Mouse (Mus musculus) kidney, embryonic 15.5 days (tissue): Measurements from ENCODE around the gene Boll. TPM values are rescaled to one million over a fixed set of nuclear protein-coding genes. Genes with fewer than 3 reads are reported as not detected.
A peak's percentile ranks its signal among the peaks of the same experiment; 100 is the strongest.

Experiments
- ATAC-seq: fragments of 200-750 bp; cut with Nextera tagmentation; replicated peaks from 2 replicates; pipeline ENCODE4 v1.8.0; 2017; ENCODE audit warnings: moderate TSS enrichment; ENCODE audit not compliant: low FRiP score
- H3K27ac ChIP-seq: fragments of 300-500 bp; sonication (generic); 2 replicates; pipeline ENCODE4 v1.5.1; 2015; ENCODE audit warnings: mild to moderate bottlenecking, inconsistent platforms
- H3K27me3 ChIP-seq: fragments of 300-500 bp; sonication (generic); 2 replicates; pipeline ENCODE4 v1.6.1; 2015; ENCODE audit warnings: inconsistent platforms
- H3K36me3 ChIP-seq: fragments of 300-500 bp; sonication (generic); 2 replicates; pipeline ENCODE4 v1.6.1; 2015; ENCODE audit warnings: inconsistent platforms
- H3K4me1 ChIP-seq: fragments of 300-500 bp; sonication (generic); 2 replicates; pipeline ENCODE4 v1.6.1; 2015; ENCODE audit warnings: inconsistent platforms
- H3K4me2 ChIP-seq: fragments of 300-500 bp; sonication (generic); 2 replicates; pipeline ENCODE4 v1.6.1; 2015; ENCODE audit warnings: moderate library complexity, mild to moderate bottlenecking, inconsistent platforms
- H3K4me3 ChIP-seq: fragments of 300-500 bp; sonication (generic); replicated peaks from 2 replicates; pipeline ENCODE4 v1.5.1; 2015; ENCODE audit warnings: mild to moderate bottlenecking, inconsistent platforms
- H3K9ac ChIP-seq: fragments of 300-500 bp; sonication (generic); 2 replicates; pipeline ENCODE4 v1.6.1; 2015; ENCODE audit warnings: mild to moderate bottlenecking, inconsistent platforms
- H3K9me3 ChIP-seq: fragments of 300-500 bp; sonication (generic); replicated peaks from 2 replicates; pipeline ENCODE4 v1.6.1; 2016; ENCODE audit warnings: inconsistent platforms
- WGBS: fragments of 180-500 bp; shearing (Covaris S2); methylation state at CpG from one replicate; pipeline ENCODE4 v1.1.7; 2015; ENCODE audit warnings: mixed read lengths; 5-methylcytosine and 5-hydroxymethylcytosine counted together
- polyA plus RNA-seq: library from polyadenylated mRNA; unstranded; fragments of >200 nt; fragmentation: Nextera tagmentation; extraction: Ambion mirVana; gene quantifications from 2 replicates; pipeline ENCODE4 v1.2.1, GENCODE M21; 2015

Gene Boll
- polyA plus RNA-seq: 0.30 TPM in 1 of 2 replicates, not detected in the other

DNA sequence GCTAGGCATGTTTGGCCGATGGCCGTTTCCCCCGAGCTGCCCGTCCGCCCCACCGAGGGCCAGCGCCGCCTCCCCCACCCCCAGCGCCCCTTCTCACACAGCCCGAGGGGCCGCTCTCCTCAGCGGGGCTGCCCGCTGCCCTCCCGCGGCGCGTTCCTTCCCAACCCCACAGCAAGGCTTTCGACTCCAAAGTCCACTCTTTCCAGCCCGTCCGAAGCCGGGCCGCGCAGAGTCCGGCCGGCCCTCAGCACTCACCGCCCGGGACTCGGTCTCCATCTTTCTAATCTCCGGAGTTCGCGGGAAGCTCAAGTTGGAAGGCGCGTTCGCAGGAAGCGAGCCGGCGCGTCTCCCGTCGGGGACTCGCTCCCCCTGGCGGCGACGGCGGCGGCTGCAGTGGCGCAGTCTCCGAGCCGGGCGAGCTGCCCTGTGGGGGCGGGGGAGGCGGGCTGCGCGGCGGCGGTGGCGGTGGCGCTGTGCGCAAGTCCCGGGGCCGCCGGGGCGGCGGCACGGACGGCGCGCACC lies at the start of gene Boll:
Gene Boll (minus strand): TSS at position 426 of the 522 bp plus-strand sequence.
- peaks cover 5% of the 10 kb centered on the region; the same call in 1 of the 2 replicates for H3K9me3 ChIP-seq
- H3K4me2 ChIP-seq: peak within 1 kb of the TSS; percentile 73
- peak; percentile 89 for ATAC-seq
- H3K4me1 ChIP-seq: peaks cover 9% of the 10 kb centered on the region; the same call in 1 of the 2 replicates
- H3K27me3 ChIP-seq: peaks cover 33% of the 10 kb centered on the region
- no peak within 1 kb of the TSS for H3K9ac ChIP-seq
- H3K4me3 ChIP-seq: peak within 1 kb of the TSS; percentile 52
- no peak within 1 kb of the TSS for H3K27ac ChIP-seq
- H3K36me3 ChIP-seq: no peaks in the 10 kb centered on the region
- 8% methylated on average over 55 of the region's 68 CpGs for WGBS

- ATAC-seq: no peak
- Histone ChIP-seq H3K4me1 (no peaks in the 10 kb centered on the region), H3K4me2 (no peak overlapping the region), H3K9me3 (no peaks in the 10 kb centered on the region), H3K27me3 (0 out of 2 replicates have a peak, but pooled peaks cover 3% of the 10 kb centered on the region), H3K27ac (no peak overlapping the region), H3K36me3 (no peaks in the 10 kb centered on the region), H3K4me3 (no peak overlapping the region), H3K9ac (no peak overlapping the region)
- WGBS: 20% methylated on average over 6 of the region's 6 CpGs
Observed at GRCm38 (mm10) chr1:55412569-55412968, 49.3 kb upstream of the Boll start.

GRCm38 (mm10) chr1:55411079-55411478 lies 47.8 kb upstream of the Boll start:
- no peak overlapping the region for H3K27ac ChIP-seq
- H3K9ac ChIP-seq: no peak overlapping the region
- no peak overlapping the region for H3K4me3 ChIP-seq
- H3K4me1 ChIP-seq: peaks cover 6% of the 10 kb centered on the region
- ATAC-seq: no peak
- 82% methylated on average over 2 of the region's 2 CpGs for WGBS
- 0 out of 2 replicates have a peak, but pooled peaks cover 3% of the 10 kb centered on the region for H3K27me3 ChIP-seq
- no peak overlapping the region for H3K4me2 ChIP-seq
- H3K9me3 ChIP-seq: no peaks in the 10 kb centered on the region
- H3K36me3 ChIP-seq: no peaks in the 10 kb centered on the region

DNA sequence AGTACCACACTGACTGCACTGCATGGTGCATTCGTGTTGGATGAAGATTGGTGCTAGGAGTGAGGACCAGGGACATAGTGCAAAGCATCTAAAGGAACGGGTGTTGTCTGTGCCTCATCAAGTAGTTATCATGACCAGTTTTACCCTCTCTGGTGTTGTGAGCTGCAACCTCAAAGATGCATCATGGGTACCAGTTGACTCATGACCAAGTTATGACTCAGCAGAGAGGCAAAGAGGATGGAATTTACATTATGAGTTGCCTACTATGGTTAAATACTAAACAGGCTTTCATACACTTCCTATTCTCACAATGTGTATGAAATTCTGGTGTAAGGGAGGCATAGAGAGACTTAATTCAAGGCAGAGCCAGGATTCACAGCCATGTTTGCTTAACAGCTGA lies 47.4 kb upstream of the Boll start:
- WGBS: 91% methylated on average over 2 of the region's 2 CpGs

GRCm38 (mm10) chr1:55406531-55407375 lies 43.5 kb upstream of the Boll start:
- Histone ChIP-seq H3K27me3 (peaks cover 8% of the 10 kb centered on the region), H3K9me3 (no peaks in the 10 kb centered on the region), H3K4me3 (peak overlapping the region; percentile 83), H3K27ac (peak overlapping the region; percentile 85), H3K9ac (peak overlapping the region; percentile 64), H3K4me2 (peak overlapping the region; percentile 98), H3K36me3 (no peaks in the 10 kb centered on the region), H3K4me1 (peaks cover 17% of the 10 kb centered on the region)
- 2% methylated on average over 35 of the region's 35 CpGs for WGBS
- peak; percentile 28; the same call in 1 of the 2 replicates for ATAC-seq

More for the DNA sequence above, 47.4 kb upstream of the Boll start:
- H3K4me3 ChIP-seq: no peak overlapping the region
- H3K27ac ChIP-seq: no peak overlapping the region
- H3K27me3 ChIP-seq: 0 out of 2 replicates have a peak, but pooled peaks cover 3% of the 10 kb centered on the region
- no peaks in the 10 kb centered on the region for H3K36me3 ChIP-seq
- no peak for ATAC-seq
- peaks cover 6% of the 10 kb centered on the region for H3K4me1 ChIP-seq
- H3K9ac ChIP-seq: no peak overlapping the region
- no peak overlapping the region for H3K4me2 ChIP-seq
- H3K9me3 ChIP-seq: no peaks in the 10 kb centered on the region

GRCm38 (mm10) chr1:55406023-55406413 lies 42.7 kb upstream of the Boll start:
- ATAC-seq: peak; percentile 77
- WGBS: under 1% methylated on average over 40 of the region's 42 CpGs
- Histone ChIP-seq H3K27me3 (peaks cover 8% of the 10 kb centered on the region), H3K4me2 (peak overlapping the region; percentile 98), H3K9ac (peak overlapping the region; percentile 64), H3K4me1 (peaks cover 17% of the 10 kb centered on the region), H3K9me3 (no peaks in the 10 kb centered on the region), H3K27ac (peak overlapping the region; percentile 85), H3K4me3 (peak overlapping the region; percentile 83), H3K36me3 (no peaks in the 10 kb centered on the region)

GRCm38 (mm10) chr1:55405272-55406022 lies 42.2 kb upstream of the Boll start, which contains the start of gene Plcl1:
Plcl1 (plus strand) TSS chr1:55405921.
- no peaks in the 10 kb centered on the region for H3K36me3 ChIP-seq
- H3K9me3 ChIP-seq: no peaks in the 10 kb centered on the region
- H3K4me2 ChIP-seq: peak within 1 kb of the TSS; percentile 98
- peak; percentile 99 for ATAC-seq
- peaks cover 17% of the 10 kb centered on the region for H3K4me1 ChIP-seq
- peaks cover 8% of the 10 kb centered on the region for H3K27me3 ChIP-seq
- H3K4me3 ChIP-seq: peak within 1 kb of the TSS; percentile 83
- H3K9ac ChIP-seq: peak within 1 kb of the TSS; percentile 64
- 2% methylated on average over 51 of the region's 51 CpGs for WGBS
- H3K27ac ChIP-seq: peak within 1 kb of the TSS; percentile 85

DNA sequence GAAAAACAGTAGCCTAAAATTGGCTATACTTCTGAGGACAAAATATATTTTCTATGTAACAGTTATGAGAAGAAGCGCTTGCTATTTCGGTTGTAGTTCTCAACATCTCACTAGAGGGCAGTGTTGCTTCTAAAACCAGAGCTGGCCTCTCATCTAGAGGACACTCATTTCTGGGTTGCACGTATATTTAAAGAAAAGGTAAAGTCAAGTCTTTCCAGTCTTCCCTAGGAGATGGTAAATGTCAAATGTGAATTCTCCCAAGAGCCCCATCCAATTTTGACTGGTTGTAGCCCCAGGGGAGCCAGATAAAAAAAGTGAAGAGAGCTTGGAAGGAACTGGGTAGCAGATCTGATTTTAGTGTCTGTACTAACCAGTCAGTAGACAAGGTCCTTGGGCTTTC lies 41.2 kb upstream of the Boll start:
- Histone ChIP-seq H3K9ac (no peak overlapping the region), H3K27me3 (peaks cover 8% of the 10 kb centered on the region), H3K4me2 (peak overlapping the region; percentile 98), H3K4me3 (no peak overlapping the region), H3K9me3 (no peaks in the 10 kb centered on the region), H3K27ac (no peak overlapping the region), H3K36me3 (no peaks in the 10 kb centered on the region), H3K4me1 (peaks cover 17% of the 10 kb centered on the region)
- ATAC-seq: no peak
- WGBS: under 1% methylated on average over 3 of the region's 3 CpGs

- Histone ChIP-seq H3K9me3 (no peaks in the 10 kb centered on the region), H3K36me3 (no peaks in the 10 kb centered on the region), H3K9ac (no peak overlapping the region), H3K4me1 (peaks cover 5% of the 10 kb centered on the region), H3K27me3 (peaks cover 6% of the 10 kb centered on the region), H3K4me3 (no peak overlapping the region), H3K4me2 (no peak overlapping the region), H3K27ac (no peak overlapping the region)
- ATAC-seq: no peak
- 43% methylated on average over 5 of the region's 5 CpGs for WGBS
Observed at GRCm38 (mm10) chr1:55399891-55400290, 36.6 kb upstream of the Boll start.

DNA sequence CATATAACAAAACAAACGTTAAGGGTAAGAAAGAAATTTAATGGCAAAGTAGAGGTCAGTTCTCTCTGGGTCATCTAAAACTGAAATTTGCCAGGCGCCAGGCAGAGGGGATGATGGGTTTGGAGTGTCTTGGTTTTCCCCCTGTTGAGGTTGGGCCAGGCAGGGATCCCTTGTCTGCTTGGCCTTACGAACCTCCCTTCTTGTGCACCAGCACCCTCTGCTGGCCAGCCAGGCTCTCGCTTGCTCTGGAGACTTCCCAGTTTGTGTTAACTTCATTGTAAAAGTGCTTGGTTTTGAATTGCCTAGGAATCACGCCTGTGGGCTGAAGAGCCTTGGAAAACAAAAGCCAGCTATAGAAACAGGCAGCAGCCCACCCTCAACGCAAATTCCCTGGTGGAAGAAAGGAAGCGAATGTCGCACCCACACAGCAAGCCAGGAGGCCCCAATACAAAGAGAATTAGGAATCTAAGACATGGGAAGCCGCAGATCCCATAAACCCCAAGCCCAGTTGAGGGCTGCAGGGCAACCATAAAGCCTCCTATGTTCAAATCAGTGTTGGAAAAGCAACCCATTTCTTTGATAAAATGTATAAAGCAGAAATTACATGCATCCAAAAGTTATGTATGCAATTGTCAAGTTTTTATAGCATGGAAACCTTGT lies 20.0 kb upstream of the Boll start:
- H3K36me3 ChIP-seq: no peaks in the 10 kb centered on the region
- no peak overlapping the region for H3K4me3 ChIP-seq
- no peak overlapping the region for H3K27ac ChIP-seq
- 0 out of 2 replicates have a peak, but pooled peaks cover 2% of the 10 kb centered on the region for H3K4me1 ChIP-seq
- 14% methylated on average over 9 of the region's 9 CpGs for WGBS
- ATAC-seq: peak; percentile 75; the same call in 1 of the 2 replicates
- no peak overlapping the region for H3K9ac ChIP-seq
- H3K4me2 ChIP-seq: no peak overlapping the region
- no peaks in the 10 kb centered on the region for H3K27me3 ChIP-seq
- no peaks in the 10 kb centered on the region for H3K9me3 ChIP-seq

GRCm38 (mm10) chr1:55380527-55380926 lies 17.3 kb upstream of the Boll start:
- ATAC-seq: no peak
- Histone ChIP-seq H3K4me3 (no peak overlapping the region), H3K27me3 (no peaks in the 10 kb centered on the region), H3K4me1 (0 out of 2 replicates have a peak, but pooled peaks cover 2% of the 10 kb centered on the region), H3K36me3 (no peaks in the 10 kb centered on the region), H3K9me3 (no peaks in the 10 kb centered on the region), H3K9ac (no peak overlapping the region), H3K27ac (no peak overlapping the region), H3K4me2 (no peak overlapping the region)
- 69% methylated on average over 2 of the region's 2 CpGs for WGBS
